Mouse (Mus musculus) left cerebral cortex, postnatal 25 days (tissue): ENCODE measurements around the gene Kif7. TPM values are rescaled to one million over a fixed set of nuclear protein-coding genes. Genes with fewer than 3 reads are reported as not detected.

ENCODE experiments used
- DNase-seq, 2 experiments: peaks; one replicate each; pipeline ENCODE4 v3.0.0; 2022; ENCODE audit warnings: low spot score in 2 of 2, mixed read lengths in 1 of 2
- intact Hi-C: fragments of 180-260 bp; cut with DNase I; formaldehyde crosslinking; loops from one replicate; pipeline ENCODE4 v1.15.1; 2025
- total RNA-seq, 2 experiments: library from RNA; stranded (reverse); gene quantifications; 2 replicates each; pipeline ENCODE4 v1.2.3; 2021

The Kif7 gene
- total RNA-seq, 2 experiments from 2014 or later: 1.1 to 1.7 TPM

DNA sequence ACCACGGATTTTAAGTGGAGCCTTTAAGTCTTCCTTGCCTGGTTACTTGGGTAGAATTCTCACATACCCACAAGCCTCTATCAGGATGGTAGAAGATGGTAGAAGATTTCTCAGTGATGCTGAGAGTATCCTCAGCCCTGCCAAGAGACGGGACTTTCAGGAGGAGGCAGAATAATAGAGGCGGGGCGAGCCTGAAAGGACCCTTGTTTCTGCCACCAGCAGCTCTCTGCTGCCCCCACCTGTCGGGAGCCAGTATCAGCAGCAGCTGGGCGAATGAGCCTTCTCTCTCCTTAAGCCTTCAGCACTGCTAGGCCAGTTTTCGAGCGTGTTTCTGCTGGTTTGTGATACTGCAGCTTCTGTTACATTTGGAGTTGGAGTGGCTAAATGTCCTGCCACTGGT lies 13.6 kb upstream of the Kif7 start:
- intact Hi-C loops: loop anchor here (2.0 to 5.0 kb wide), 2 partner anchors 116 to 237 kb away; no protein-coding TSS in a partner anchor
- DNase-seq: peak; percentile 63 to 64

DNA sequence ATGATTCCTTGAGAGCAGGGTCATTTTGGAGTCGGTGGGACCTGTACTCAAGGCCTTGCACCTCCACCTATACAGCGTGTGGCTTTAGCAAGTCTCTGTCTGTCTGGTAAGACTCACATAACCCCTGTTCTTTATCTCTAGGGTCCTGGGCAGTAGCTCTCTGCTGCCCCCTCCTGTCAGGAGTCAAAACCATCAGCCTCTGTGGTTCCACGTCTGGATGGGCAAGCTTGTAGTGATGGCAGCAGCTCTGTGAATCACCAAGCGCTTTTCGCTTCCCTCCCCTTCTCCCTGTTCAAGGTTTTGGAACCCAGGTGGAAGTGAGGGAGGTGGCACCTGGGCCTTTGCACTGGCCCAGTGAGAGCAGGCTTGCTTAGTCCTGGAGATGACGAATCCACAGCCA lies 12.7 kb upstream of the Kif7 start:
- intact Hi-C loops: loop anchor here (2.0 to 5.0 kb wide), 2 partner anchors 115 to 236 kb away; no protein-coding TSS in a partner anchor
- DNase-seq: peak; percentile 39 to 54

DNA sequence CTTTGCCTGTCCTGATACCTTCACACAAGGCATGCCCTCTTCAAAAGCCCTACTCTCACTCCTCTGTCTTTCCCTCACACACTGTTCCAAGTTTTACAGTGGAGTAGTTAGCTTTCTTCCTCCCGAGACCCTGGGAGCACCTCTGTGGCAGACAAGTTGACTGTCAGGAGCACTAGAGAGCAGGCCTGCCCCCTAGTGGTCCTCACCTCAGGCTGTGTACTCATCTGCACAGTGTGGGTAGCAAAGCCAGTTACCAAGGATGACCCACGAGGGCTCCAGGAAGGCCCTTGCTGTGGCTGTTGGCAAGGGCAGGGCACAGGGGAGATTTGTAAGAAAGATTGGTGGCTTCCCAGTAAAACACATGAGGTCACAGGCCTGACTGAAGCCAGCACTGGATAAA lies 11.6 kb upstream of the Kif7 start:
- DNase-seq: peak; percentile 51 to 60
- intact Hi-C loops: loop anchor here (5.0 kb wide), 1 partner anchor 235 kb away; no protein-coding TSS in a partner anchor

DNA sequence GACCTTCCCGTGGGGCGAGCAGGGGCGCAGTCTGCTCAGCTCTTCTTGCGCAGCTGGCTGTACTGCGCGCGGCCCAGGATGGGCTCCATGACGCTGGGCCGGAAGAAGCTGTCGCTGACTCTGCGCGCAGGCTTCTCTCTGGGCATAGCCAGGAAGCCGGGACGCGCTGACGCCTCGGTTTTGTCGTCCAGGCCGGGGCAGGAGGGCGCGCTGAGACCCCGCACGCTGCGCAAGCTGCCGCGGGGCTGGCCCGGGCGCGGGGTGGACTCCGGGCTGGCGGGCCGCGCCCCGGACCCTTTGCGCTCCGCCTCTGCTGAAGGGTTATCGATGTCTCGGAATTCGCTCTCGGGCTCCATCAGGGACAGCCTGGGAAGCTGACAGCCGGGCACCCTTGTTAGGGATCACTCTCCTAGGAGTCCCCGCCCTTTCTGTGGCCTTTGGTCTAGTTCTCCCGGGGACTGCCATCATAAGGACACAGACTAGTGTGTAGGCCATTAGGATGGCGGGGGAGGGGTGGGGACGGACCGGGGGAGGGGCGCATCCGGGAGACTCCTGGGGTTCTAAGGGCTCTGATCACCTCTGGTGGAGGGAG lies 6.0 kb upstream of the Kif7 start:
- intact Hi-C loops: no loop called here

DNA sequence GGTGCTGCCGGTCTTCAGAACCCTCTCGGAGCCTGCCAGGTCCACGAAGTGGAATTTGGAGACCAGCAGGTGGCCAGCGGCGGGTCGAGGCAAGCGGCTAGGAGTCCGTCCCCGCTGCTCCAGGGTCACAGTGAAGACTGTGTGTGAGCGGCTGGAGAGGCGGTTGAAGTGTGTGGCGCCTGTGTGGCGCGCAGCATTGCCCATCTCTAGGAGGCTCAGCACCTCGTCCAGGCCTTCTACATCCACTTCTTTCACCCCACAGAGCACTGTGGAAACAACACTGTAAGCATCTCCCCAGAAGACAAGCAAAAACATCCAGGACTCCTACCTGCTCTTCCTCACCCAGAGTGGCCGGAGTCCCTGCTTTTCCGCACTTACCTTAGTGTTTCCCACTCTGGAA lies 4.7 kb downstream of the Kif7 start:
- intact Hi-C loops: no loop called here
- no peak for DNase-seq

More for the DNA sequence above, 6.0 kb upstream of the Kif7 start:
- peak; percentile 39 to 49 for DNase-seq

DNA sequence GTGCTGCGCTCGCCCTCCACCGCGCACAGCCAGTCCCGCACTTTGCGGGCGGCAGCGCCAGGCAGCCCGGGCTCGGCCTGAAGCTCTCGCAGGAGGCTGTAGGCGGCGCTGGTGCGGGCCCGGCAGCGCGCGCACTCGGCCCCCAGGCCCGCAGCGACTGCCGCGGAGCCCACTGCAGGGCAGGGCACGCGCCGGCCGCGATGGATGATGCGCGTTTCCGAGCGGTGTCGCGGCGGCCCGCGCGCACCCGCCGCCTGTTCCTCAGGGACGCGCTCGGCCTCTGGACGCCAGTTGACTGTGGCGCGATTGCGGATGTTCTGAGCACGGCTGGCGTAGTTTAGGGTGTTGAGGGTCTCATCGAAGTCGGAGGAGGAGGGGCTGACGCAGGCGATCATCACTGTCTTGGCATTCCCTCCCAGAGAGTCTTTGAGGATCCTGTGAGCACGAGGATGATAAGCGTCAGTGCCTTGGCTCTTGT lies 5.4 kb downstream of the Kif7 start:
- intact Hi-C loops: no loop called here
- peak; percentile 64 to 72 for DNase-seq

DNA sequence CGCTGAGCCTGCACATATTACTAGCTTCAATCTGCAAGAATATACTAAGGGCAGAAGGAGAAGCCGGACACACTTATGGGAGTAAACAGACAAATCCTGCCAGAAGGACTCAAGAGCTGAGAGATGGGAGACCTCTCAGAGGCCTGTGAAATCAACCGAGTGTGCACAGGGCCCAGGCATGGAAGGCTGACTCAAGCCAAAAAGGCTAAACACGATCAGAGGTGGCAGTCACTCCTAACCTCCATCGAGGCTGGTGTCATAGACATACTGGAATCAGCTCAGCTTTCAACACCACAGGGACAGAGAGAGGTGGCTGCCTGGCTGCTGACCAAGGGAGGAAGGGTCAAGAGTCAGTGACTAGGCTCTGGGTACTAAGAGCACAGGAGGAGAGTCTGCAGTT lies 10.3 kb downstream of the Kif7 start:
- intact Hi-C loops: no loop called here

DNA sequence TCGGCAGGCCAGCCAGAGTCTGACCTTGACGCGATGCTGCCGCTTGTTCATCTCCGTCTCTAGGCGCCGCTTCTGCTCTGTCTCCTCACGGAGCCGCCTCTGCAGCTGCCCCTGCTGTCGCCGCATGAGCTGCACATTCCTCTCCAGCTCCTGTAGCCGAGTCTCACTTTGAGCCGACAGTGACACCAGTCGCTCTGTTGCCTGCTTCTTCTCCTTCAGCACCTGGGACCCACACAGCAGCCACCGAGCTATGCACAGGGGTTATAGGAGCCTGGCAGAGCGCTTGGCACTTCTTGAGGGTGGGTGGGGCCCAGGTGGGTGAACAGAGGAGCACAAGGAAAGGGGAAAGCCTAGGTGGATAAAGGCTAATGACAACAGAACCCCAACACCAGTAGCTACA lies 12.8 kb downstream of the Kif7 start:
- no peak for DNase-seq
- intact Hi-C loops: no loop called here

More for the DNA sequence above, 10.3 kb downstream of the Kif7 start:
- no peak for DNase-seq

DNA sequence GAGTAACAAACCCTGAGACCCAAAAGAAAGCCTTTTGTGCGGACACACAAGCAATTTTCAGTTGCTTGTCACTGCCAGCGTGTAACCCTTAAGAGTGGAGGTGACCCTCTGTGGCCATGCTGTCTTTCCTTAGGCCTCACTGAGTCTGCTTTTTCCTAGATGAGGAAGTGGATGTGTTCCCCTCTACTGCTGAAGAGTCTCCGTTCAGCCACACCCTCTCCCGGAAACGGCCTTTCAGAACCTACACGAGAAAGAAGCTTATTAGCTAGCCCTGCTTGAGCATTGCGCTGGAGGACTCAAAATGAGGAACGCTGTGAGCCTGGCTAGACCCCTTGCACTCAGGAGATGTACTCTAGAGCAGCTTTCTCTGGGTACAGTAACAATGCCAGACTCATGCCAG lies 19.0 kb downstream of the Kif7 start:
- intact Hi-C loops: no loop called here

DNA sequence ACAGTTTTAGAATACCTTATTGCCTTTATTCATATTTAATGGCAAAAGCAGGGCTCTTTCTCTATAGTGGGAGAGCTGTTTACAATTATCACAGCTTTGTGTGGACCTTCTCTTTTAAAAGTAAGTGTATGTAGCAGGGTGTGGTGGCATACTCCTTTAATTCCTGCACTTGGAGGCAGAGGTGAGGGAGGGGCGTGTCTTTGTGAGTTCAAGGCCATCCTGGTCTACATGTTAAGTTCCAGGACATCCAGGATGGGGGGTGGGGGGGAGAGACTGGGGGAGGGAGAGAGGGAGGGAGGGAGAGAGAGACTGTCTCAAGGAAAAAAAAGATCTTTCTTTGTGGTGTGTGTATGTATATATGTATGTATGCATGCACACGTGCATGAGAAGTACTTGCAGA lies 35.3 kb downstream of the Kif7 start:
- DNase-seq: no peak
- intact Hi-C loops: no loop called here

More for the DNA sequence above, 19.0 kb downstream of the Kif7 start:
- DNase-seq: no peak

DNA sequence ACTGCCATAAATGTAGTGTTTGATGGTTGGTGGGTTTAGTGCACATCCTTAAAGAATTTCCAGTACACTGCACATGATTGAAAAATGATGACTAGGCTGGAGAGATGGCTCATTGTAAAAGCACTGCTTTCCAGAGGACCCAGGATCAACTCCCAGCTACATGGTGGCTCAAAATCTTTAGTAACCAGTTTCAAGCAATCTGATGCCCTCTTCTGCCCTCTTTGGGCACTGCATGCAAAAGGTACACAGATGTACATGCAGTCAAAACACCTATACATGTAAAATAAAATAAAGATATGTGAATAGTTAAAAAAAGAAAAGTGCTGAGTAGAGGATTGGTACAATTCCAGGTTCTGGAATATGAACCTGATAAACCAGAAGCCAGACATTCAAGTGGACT lies 36.3 kb downstream of the Kif7 start:
- no peak for DNase-seq
- intact Hi-C loops: no loop called here

DNA sequence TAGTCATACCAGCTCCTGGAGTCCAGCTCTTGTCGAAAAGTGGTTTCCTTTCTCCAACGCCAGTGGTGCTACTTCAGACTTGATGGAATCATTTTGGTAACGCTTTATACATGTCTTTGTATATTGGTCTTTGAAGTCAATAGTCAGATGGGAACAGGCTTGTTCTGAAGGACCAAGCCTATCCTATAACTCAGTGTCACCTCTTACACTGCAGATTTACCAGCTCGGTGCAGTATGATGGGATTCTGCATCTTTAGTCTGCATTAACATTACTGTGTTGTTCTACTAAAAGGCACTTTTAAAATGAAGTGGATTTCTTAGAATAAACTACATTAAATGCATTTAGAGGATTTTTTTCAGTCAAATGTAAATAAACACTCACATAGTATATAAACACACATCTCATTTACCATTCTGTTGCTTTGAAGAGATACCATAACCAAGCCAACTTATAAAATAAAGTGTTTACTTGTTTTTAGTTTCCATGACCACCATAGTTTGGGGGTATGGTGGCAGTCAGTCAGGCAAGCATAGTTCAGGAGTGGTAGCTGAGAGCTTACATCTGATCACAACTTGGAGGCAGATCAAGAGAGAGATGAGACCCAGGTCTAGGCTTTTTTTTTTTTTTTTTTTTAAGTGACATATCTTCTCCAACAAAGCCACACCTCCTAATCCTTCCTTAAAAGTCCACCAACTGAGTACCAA lies 44.5 kb downstream of the Kif7 start:
- no peak for DNase-seq
- intact Hi-C loops: no loop called here

DNA sequence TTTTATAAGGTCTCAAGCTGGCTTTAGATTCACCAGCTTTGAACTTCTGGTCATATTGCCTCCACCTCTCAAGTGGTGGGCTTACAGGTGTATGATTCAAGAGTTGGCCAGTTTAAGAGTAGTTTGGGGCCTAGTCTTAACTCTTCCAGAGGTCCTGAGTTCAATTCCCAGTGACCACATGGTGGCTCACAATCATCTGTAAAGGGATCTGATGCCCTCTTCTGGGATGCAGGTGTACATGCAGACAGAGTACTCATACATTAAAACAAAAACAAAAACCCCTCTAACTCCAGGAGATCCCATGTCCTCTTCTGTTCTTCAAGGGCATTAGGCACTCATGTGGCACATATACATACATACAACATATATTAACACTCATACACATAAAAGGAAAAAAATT lies 48.8 kb downstream of the Kif7 start:
- intact Hi-C loops: no loop called here

DNA sequence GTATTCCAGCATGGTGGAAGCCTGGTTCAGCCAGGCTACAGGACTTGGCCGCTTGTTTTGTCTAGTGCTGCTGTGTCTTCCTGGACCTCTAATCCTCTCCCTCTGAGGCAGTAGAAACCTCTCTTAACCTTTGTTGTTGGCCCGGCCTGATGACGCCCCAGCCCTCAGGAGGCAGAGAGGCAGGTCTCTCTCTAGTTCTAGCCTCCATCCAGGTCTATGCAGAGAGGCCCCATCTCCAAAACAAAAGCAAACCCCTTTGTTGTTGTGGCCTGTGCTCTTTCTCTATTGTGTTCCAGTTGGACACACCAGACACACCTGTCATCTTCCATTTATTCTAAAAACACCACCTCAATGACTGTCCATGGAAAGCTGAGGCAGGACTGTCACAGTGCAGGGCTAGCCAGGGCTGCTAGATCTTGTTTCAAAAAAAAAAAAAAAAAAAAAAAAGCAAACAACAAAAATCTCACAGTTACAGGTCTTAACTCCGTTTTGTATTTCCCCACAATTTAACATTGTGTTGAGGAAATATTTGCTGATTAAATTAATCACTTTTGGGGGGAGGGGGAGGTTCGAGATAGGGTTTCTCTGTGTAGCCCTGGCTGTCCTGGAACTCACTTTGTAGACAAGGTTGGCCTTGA lies 54.1 kb downstream of the Kif7 start:
- no peak for DNase-seq

More for the DNA sequence above, 48.8 kb downstream of the Kif7 start:
- no peak for DNase-seq

DNA sequence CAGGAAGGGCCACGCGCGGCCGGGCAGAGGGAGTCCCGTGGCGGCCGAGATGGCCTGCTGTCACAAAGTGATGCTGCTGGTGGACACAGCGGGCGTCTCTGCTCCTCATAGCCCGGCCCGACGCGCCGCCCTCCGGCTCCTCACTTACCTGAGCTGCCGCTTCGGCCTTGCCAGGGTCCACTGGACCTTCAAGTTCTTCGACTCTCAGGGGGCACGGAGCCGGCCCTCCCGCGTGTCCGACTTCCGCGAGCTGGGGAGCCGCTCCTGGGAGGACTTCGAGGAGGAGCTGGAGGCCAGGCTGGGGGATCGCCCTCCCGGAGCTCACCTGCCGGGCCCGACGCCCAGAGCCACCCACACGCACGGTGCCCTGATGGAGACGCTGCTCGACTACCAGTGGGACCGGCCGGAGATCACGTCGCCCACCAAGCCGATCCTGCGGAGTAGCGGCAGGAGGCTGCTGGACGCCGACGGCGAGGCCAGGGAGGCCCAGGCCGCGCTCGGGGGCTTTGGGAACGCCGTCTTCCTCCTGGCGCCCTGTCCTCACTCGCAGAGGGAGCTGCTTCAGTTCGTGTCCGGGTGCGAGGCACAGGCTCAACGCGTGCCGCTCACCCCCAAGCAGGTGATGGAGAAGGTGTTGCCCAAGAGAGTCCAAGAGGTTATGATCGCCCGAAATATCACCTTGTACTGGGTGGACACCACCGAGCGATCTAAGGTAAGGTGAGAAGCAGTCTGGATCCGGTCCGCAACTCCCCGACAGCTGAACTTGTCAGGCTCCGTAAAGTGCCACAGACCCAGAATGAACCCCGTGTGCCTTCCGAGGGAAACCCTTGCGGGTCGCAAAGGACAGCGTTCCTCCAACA lies 55.0 kb downstream of the Kif7 start:
- intact Hi-C loops: loop anchor here (5.0 kb wide), 1 partner anchor 57 kb away; the partner anchor contains the start of gene Kif7
- no peak for DNase-seq

More for the DNA sequence above, 54.1 kb downstream of the Kif7 start:
- intact Hi-C loops: loop anchor here (5.0 kb wide), 1 partner anchor 56 kb away; the partner anchor contains the start of gene Kif7

DNA sequence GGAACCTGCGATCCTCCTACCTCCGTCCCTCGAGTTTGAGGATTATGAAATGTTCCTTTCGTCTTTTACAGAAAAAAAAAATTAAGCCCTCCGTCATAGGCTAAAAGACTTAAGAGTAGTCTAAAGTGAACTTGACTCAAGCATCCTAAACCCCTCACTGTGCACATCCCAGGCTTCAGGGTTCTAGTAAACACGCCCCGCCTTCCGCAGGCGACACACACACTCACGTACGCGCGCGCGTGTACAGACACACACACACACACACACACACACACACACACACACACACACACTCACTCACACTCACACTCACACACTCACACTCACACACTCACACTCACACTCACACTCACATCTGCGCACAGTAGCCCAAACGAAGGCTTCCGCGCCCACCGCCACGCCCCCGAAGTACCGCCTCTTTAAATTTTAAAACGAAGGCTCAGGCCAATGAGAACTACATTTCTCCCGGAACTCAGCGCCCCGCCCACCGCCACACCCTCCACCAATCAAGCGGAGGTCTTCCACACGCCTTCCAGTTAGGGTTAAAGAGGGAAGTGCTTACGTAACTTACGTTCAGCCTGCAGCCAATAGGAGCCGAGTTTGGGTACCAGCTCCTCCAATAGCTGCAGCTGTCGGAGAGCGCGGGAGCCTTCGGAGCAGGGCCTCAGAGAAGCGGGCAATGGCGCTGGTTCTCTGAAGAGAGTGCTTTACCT lies 55.8 kb downstream of the Kif7 start, which contains the start of gene Ticrr:
TSS of gene Ticrr (plus strand) at position 619 of the 713 bp plus-strand sequence.
- intact Hi-C loops: loop anchor here (5.0 kb wide), 1 partner anchor 58 kb away; the partner anchor contains the start of gene Kif7
- peak; percentile 93 to 99 for DNase-seq

DNA sequence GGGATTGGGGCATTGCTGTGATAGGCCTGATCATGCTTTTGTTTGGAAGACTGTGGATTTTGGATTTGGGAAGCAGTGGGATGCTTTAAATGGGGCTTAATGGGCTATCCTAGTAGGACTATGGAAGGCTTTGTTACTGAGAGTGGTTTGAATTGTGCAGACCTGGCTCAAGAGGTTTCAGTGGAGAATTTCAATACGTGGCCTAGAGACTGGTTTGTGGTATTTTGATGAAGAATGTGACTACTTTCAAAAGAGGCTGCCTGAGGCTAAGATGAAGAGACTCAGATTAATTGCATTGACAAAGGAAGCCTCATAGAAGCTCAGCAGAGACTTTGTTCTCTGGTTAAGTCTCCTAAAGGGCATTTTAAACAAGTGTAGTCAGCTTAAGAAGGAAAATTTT lies 60.9 kb downstream of the Kif7 start:
- no peak for DNase-seq
- intact Hi-C loops: no loop called here

DNA sequence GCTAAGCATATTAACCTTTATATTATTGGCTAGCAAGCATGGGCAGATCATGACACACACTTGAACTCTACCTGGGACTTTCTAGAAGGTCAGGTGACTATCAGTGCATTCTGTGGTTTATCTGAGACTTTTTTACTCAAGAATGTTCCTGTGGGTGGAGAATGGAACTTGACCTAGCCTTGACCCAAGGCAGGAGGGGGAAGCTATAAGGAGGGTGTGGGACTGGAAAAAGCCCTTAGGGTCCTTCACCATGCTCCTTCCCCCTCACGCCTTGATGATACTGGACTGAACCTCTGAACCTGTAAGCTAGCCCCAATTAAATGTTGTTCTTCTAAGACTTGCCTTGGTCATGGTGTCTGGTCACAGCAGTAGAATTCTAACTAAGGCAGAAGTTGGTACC lies 61.3 kb downstream of the Kif7 start:
- intact Hi-C loops: no loop called here
- no peak for DNase-seq

DNA sequence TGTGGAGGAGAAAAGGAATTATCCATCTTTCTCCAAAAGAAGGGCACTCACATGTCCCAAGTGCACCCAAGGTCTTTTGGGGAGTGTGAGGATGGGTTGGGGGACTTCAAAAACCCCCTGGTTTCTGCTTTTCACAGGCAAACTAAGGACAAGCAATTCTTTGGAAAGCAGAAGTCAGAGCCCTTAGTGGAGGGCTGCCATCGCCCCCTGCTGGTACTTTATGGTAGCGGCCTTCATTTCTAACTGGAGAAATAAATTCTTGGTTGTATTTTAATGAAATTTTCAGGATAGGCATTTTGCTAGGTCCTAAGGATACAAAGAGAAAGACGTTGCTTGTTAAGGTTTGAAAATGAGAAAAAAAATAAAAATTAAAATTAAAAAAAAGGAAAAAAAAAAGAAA lies 66.5 kb downstream of the Kif7 start:
- intact Hi-C loops: loop anchor here (2.0 kb wide), 1 partner anchor 36 kb away; no protein-coding TSS in a partner anchor
- DNase-seq: peak; percentile 61 to 68
